Mouse (Mus musculus) brain, embryonic 14.5 days (tissue): ENCODE data around the gene Tstd2.

Experiments used
- CTCF ChIP-seq: fragments of 200-500 bp; IDR thresholded peaks from 2 replicates; pipeline ENCODE4 v1.5.1; 2012; ENCODE audit warnings: inconsistent platforms, mild to moderate bottlenecking, moderate library complexity, borderline replicate concordance; ENCODE audit not compliant: insufficient read depth, insufficient read length; ENCODE audit errors: extremely low read depth
- POLR2A ChIP-seq: fragments of 200-500 bp; IDR thresholded peaks from 2 replicates; pipeline ENCODE4 v1.6.1; 2012; ENCODE audit warnings: mild to moderate bottlenecking, inconsistent platforms, borderline replicate concordance; ENCODE audit not compliant: poor library complexity, insufficient read depth, insufficient read length, severe bottlenecking; ENCODE audit errors: extremely low read depth

- TF ChIP-seq CTCF (no peak), POLR2A (peak; percentile 96)
These were observed at the start of gene Tstd2, which contains the start of gene Ncbp1 for GRCm38 (mm10) chr4:46138287-46139222.
